Mouse (Mus musculus) lung, postnatal 36 days (tissue): Measurements from ENCODE around the gene Cdk18.

ENCODE experiments used
- DNase-seq: peaks from one replicate; pipeline ENCODE4 v3.0.0; 2022; ENCODE audit warnings: mixed read lengths

The Cdk18 gene

DNA sequence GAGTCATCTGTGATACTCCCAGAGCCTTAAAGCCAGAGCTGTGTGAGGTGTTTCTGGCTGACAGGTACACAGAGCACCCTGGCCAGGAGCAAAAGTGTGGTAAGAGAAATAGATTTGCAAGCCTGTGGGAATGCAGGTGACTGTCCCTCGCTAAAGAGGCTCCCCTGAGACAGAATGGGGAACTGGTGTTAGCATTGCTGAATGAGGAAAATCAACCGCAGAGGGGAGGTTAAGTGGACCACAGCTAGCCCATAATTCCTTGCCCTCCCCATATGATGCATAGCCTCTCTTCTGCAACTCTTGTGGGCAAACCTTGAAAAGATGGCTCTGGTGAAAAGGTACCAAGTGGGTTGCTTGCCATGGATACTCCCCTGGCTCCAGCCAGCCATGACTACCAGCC, 9.9 kb upstream of the Cdk18 start:
- no peak for DNase-seq

DNA sequence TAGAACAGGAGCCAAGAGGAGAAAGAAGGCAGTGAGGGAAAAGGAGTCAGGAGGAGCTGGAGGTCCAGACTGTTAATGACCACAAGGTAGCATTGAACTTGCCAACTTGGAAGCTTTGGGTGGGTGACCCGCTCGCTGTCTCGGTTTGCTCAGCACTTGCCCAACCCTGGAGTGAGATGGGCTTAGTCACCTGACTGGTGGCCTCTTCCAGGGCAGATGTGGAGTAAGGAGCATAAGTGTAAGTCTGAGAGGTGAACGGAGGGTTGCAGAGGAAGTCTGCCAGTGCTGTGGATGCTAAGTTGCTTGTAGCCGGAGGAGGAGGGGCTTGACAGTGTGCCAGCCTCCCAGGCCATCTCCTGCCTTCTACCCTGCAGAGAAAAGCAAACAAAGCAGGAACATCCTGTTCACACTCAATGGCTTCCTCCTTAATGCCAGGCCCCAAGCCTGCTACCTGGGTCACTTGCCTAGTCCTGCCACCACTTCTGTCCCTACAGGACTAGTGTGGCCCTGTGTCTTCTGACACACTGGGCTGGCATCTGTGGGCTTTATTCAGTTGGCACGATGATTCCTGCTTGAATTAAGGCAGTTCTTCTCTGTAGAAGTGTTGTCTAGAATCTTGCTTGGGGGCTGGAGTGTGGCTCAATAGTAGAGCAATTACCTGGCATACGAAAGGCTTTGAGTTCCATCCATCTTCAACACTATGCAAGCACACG, 6.6 kb upstream of the Cdk18 start:
- DNase-seq: peak; percentile 58

DNA sequence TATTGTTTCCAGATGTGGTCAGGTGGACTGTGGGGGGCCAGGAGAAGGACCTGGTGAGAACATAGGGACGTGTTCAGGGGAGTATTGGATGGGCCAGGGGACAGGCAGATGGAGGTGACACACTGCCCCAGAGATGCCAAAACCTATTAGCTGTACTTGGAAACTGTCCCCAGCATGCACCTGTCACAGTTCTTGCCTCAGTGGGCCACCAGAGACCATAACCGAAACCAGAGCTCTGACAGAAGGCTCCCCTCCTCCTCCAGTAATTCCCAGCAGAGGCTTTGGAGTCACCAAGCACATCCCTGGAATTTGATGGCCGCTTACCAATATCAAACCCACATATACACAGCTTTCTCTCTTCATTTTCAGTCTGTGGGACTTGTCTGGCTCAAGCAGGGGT, 5.4 kb upstream of the Cdk18 start:
- DNase-seq: no peak

DNA sequence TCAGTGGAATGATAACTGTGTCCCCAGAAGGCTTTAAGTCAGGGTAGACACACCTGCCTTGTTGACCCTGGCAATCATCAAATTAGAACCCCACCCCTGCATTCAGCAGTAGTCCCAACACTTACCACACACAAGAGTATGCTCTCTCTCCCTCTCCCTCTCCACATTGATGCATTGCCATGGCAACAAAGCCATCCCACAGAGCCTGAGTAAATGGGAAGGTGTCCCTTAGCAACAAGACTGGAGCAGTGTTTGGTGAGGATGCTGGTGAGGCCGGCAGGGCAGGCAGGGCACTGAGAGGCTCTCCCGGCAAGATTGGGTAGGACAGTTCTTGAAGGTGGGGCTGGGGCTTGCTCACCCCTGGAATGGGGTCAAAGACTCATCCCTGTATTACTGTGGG, 4.7 kb upstream of the Cdk18 start:
- DNase-seq: no peak

DNA sequence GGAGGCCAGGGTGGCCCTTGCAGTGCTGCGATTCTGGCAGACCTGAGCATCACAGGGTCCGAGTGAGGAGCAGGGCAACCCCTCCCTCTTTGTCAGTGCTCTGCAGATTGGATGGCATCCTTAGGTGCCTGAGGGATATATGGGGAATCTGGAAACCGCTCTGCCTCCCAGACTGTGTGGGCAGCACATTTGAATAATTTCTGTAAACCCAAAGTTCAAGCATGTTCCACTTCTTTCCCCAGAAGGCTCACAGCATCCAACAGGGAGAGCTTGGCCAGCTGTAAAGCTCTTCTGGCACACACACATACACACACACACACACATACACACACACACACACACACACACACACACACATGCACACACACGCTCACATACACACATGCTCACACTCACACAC, 4.2 kb upstream of the Cdk18 start:
- no peak for DNase-seq

DNA sequence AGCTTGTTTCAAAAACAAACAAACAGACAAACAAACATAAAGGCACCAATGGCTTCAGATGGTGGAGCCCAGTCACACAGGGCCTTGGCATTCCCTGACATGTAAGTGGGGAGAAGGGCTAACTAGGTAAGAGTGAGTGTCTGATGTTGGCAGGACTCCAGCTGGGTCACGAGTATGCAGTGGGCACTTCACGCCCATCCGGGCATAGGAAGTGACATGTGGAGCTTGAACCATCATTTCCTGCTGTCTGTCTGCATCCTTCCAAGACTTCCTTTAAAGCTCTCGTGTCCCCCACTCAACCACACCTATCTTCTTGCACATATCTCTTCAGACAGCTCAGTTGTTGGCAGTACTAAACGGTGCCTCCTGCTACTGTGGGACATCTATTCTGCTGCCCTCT, 3.6 kb upstream of the Cdk18 start:
- no peak for DNase-seq

DNA sequence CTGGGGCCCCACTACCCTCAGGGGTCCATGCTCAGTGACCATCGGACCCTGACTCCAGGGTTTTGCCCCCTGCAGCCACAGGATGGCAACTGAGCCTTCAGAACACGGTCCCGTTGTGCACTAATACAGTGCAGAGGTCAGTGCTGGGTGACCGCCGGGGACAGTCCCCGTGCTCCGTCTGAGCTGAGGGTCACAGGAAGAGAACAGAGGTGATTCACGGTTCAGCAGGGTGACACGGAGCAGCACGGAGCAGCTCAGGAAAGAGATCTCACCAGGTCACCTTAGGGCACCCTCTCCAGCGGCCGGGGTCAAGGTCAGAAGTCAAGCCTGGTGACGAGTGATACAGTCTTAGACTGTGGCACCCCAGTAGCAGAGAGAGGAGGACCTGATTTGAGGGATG, 2.3 kb upstream of the Cdk18 start:
- no peak for DNase-seq

DNA sequence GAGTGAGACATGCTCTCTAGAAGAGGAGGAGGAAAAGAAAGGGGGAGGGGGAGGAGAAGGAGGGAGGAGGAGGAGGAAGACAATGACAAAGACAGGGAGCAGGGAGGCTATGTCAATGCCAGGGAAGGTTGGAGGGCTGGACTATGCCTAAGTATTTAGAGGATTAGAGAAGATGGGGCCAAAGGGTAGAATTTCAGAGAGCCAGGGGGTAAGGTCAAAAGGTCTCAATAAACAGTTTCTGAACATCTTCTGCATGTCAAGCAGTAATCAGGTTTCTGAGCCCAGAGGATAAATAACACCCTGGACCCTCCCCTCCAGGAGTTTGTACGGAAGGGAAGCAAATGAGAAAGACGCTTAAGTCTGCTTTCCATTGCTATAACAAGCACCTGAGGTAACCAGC, 1.7 kb upstream of the Cdk18 start:
- no peak for DNase-seq

DNA sequence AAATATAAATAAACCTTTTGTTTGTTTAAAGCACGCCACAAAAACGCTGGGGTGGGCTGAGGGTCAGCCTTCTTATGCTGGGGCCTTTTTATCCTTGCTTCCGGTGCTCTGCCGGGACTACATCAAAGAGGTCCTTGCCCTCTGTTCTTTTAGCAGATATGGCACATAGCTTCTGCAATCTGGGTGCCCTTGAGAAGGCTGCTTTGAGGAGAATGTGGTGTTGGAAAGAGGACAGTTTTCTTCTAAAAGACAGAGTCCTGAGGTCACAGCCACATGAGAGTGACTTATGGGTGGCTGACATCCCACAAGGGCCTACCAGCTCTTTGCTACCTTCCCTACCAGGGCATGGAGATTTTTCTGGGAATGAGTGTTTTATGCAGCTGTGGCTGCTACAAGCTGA, 1.1 kb upstream of the Cdk18 start:
- no peak for DNase-seq

DNA sequence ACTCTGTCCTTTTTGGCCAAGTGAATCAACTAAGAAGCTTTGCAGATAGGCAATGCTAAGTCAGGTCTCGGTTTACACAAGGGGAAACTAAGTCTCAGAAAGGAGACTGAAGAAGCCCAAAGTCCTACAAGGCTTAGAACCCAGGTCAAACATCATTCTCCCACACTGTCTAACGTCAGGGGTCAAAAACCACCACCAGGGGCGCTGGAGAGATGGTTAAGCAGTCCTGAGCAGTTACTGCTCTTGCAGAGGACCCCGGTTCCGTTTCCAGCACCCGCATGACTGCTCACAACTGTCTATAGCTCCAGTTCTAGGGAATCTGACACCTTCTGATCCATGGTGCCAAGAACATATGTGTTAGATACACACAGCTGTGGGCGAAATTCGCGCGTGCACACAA, 687 bp upstream of the Cdk18 start:
- DNase-seq: peak; percentile 77

DNA sequence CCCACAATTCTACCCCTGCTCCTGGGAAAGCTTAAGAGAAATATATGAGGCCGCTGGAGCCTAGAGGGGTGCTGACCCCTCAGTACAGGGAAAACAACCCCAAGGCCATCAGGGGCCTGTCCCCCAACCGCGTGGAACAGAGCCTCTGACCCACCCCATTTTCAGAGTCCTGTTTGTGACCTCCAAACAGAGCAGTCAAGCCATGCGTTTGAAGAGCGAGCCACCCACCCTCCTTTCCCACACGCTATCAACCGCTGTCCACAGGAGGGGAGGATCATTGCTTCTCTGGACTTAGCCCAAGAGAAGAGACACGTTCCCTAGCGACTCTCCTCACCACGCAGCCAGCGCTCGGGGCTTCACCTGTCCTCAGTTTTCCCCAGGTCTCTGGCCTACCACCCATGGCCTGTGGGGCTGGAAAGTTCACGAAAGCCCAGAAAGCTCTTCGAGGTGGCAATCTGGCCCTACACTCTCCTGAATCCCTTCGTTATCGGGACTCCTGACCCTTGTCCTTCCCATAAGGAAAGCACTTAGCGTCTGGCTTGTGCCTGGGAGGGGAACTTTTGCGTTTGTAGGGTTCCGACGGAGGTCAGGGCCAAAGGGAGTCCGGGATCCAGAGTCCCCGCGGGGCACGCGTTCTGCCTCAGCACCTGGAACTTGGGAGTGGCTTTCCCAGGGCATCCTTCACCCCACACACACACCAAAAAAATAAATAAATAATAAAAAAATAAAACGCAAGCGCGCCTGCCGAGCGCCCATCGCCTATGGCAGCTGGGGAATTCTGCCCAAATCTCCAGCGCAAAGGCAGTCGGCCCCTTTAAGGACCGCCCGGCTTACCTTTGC, 688 bp downstream of the Cdk18 start:
- DNase-seq: no peak

DNA sequence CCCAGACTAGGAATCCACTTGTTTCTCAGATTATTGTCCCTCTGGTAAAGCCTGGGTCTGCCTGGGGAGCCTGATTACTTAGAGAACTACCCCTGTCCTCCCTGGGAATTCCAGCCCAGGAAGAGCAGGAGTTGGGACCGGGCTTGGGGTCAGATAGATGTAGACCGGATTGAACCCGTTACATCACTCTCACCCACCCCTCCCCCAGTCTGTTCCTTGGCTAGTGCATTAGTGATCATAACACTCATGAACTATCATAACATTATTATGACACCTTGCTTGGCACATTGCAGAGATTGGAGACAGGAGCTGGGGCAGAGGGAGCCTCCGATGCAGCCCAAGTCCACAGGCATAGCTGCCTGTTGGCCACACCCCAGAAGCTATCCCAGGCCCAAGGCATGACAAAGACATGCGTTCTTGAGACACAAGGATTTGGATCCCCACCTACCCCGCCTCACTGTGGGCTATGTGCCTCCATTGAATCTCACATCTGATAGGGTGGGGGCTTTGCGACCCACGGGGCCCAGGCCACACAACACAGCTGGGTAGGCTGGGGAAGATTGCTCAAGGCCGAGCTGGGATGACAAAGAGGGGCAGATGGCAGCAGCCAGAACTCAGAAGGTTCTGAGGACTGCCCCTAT, 1.4 kb downstream of the Cdk18 start:
- DNase-seq: peak; percentile 40

DNA sequence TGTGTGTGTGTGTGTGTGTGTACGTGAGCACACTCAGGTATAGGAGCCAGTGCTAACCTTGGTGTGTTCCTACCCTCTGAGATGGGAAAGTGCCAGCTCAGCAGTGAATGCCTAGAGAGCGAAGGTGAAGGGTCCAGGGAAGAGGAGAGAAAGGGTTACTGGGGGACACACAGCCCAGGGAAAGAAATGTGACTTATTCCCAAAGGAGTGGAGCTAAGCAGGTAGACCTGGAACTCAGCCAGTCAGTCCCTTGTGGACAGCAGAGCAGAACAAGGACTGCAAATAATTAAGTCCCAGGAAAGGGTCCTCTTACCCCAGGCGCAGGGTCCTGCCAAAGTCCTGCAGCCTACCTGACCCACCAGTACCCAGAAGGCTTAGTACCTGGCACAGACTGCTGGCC, 2.6 kb downstream of the Cdk18 start:
- no peak for DNase-seq

DNA sequence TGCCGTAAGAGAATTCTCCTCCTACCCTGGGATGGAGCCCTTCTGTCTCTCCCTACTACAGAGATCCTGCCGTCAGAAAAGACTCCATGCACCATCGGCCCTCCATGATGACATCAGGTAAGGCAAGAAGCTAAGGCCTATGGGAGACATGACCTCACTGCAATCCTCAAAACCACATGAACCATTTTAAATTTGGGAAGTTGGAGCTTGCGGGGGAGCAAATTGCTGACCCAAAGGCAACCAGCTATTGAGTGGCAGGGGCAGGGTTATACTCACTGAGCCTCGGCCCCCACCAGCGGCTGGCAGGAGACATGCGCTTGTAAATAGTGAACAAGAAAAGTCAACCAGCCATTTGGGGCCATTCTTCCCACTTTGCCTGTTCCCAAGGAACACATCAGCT, 3.9 kb downstream of the Cdk18 start:
- no peak for DNase-seq

DNA sequence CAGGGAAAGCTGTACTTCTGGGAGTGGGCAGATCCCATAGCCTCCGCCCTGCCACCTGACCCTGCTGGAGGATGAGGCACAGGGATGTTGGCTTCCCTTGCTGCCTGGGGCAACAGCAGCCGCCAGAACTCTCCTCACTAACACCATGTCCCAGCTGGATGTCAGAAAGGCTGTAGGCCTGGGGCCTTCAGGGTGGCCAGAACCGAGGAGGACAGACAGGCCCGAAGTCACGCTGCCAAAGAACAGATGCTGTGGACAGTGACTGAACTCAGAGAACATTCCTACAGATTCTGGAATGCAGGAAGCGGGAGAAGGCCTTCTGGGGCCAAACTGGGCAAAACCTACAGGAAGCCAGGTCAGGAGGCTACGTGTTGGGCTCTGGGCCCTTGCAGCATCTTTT, 11.2 kb downstream of the Cdk18 start:
- peak; percentile 64 for DNase-seq

DNA sequence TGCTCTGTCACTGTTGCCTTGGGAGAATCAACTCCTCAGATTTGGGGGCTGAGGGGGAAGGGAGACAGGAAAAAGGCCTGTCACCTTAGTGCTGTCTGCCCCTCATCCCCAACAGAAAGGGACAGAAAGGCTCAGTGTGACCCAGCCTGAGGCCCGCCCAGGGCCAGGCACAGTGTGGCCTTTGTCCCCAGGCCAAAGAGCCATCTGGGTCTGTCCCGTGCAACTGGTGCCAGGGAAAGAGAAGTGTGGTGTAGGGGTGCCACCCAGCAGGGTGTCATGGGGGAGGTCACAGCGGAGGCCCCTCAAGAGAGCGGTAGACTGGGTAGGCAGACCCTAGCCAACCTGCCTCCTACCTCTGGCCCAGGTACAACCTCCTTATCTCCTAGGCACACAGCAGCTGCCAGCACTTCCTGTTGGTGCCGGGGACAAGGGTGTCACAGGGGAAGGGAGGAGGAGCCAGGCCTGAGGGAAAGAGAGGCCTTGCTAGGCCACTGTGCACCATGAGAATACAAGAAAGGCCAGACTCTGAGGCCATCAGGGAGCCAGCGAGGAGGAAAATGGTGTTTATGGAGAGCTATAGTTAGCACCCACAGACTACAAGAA, 13.6 kb downstream of the Cdk18 start:
- peak; percentile 44 for DNase-seq

DNA sequence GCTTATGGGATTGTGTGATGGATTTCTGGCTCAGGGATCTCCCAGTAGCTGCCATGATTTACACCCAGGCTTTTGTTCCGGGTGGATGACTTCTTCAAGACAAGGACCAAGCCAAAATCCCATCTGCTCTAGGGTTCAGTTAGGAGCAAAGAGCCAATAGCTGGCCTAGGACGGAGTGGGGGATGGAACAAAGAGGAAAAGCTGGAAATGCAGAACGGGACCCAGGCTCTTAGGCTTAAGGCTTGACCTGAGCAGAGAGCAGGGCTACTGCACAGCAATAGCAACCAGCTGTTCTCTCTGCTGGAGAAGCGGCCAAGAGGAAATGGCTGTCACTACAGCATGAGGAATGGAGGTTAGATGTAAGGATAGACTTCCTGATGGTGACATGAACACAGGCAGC, 14.2 kb downstream of the Cdk18 start:
- peak; percentile 42 for DNase-seq

DNA sequence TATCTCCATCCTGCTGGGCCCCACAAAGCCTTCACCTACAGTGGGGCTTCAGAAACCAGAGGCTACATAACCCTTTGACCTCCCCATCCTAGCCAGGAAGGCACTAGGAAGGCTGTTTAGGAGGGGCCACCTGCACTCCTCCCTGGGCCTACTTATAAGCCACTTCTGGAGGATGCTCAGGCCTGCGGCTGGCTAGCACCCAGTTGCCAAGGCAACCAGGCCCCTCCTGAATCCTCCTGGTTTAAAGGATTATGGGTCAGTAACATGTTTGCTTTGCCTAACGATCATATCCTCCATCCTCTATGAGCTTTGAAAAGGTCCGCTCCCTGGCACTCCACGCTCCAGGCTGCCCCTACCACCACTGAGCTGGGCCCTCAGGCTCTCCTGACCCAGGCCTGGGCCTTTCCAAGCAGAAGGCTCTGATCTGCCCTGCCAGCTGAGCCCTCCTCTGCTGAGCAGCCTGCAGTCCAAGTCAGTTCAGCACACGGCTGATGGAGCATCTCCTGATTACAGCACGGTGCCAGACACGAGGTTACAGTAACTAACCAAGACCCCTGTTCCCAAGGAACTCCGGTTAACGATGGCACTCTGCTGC, 16.0 kb downstream of the Cdk18 start:
- DNase-seq: no peak

DNA sequence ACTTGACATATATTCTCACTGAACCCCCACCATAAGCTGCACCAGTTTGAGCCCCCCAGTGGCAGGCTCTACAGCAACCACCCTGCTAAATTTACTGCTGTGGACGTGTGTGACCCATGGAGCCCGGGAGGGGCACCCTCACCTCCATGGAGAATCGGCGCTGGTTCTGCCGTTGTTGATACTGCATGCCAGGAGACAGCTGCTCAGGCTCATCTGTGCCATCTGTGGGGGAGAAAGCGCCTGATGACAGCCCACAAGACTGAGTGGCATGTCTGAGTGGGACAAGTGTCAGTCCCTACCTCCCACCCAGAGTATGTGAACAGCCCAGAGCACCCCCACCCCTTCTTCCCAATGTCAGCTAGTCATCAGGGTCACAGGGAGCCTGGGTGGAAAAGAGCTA, 17.6 kb downstream of the Cdk18 start:
- no peak for DNase-seq

DNA sequence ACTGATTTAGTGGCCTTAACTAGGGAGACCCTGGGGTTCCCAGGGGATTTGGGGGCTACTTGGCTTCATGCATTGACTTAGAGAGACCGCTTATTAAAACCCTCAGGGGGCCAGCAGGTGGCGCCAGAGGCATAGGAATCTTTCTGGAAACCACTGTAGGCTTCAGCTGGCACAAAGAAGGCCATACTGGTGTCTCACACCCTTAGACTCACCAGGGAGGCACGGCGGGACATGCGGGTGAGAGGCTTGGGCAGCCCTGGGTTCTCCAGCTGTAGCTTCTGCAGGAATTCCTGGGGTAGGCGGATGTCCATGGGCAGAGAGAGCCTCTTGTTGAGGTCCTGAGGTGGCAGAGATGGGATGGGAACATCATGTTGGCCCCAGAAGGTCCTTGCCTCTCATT, 18.2 kb downstream of the Cdk18 start:
- DNase-seq: peak; percentile 92

DNA sequence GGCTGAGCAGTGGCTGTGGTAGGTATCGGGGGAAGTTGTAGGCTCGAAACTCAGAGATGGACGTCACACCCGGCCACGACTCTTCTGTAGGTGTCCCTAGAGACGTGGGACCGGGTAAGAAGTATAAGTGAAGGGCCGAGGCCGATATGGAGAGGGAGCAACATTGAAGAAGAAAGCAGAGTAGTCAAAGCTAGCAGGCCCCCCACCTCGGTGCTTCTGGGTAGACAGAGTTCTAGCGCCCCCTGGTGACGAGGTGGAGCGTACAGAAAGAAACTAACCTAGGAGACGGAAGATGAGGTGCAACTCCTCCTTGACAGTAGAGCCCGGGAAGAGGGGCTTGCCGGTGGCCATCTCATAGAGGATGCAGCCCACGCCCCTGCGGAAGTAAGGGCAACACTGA, 22.9 kb downstream of the Cdk18 start:
- peak; percentile 70 for DNase-seq

DNA sequence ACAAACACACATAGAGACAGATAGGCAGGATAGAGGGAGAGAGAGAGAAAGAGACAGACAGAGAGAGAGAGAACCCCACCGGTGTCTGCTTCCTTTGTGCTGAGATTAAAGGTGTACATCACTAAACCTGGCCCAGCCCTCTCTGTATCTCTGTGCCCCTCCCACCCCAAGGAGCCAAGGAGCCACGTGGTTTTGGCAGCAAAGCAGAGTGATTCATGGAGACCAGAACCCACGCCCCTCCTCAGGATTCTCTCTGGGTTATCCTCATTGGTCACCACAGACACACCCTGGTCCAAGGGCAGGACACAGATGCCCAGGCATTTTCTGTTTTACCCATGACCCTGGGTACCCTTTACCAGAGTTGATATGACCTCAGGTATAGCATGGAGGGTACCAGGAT, 26.4 kb downstream of the Cdk18 start:
- DNase-seq: no peak

DNA sequence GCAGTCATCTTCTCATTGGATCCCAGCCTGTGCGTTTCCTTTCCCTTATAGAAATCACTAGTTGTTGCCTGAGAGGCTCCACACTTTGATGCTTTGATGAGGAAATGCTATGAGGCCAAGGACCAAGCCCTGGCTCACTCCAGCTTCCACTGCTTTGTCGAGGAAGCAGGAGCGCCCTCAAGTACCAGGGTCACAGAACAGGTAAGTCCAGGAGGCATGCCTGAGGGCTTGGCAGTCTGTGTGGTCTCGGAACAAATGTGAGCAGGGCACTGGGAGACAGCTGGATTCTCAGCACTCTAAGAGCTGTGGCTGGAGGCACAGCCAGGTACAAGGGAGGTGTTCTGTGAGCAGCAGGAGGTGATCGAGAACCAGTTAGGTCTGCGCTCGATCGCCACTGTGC, 27.1 kb downstream of the Cdk18 start:
- peak; percentile 68 for DNase-seq
